Mouse (Mus musculus) T-helper 1 cell (primary cell): ENCODE results near the gene Ppm1a.

Source experiments
- in situ Hi-C: fragments of 300-600 bp; cut with MboI, MseI; formaldehyde crosslinking; loops from one replicate; pipeline ENCODE4 v1.15.1; 2025; ENCODE audit warnings: high pct_unique_total_duplicates

Ppm1a gene

DNA sequence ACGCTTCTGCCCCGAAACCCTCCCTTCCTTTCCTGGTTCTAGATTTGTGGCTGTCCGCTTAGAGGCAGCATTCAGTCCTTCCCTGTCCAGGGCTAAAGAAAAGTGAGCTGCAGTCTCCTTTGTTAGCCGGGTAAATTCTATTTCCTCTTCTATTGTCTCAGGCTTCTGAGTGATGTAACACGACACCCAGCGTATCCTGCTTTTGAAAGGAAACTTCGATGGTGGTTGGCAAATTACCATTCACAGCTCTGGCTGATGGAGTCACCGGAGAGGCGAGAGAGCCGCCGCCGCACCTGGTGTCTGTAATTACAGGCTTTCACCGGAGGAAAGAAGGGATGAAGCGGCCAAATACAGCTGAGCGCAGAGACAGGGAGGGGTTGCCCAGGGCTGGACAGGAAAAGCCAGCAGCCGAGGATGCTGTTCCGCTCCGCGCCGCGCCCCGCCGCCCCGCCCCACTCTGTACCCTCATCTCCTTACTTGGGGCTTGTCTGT is 63.7 kb downstream of the Ppm1a start:
- in situ Hi-C loops: no loop called here

- in situ Hi-C loops: no loop called here
Observed at GRCm38 (mm10) chr12:72821589-72821988, 64.3 kb downstream of the Ppm1a start.

DNA sequence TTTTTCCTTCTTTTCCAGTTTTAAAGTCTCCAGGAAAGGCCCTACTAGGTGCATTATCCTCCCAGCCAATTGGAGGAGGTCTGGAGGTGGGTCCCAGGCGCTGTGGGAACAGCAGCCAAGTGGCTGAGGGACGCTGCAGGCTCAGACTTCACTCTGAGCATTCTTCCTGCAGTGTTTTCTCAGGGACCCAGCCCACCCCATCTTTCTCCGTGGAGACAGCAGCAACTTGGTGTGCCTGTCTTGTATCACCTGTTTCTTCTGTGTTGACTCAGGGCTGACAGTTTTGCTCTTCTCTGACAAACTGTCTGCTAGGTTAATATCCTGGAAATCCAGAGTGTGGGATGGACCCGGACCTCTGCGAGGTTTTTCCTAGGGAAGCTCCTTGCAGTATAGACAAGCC is 68.4 kb downstream of the Ppm1a start:
- in situ Hi-C loops: no loop called here

GRCm38 (mm10) chr12:72828846-72829556 is 71.7 kb downstream of the Ppm1a start:
- in situ Hi-C loops: no loop called here

DNA sequence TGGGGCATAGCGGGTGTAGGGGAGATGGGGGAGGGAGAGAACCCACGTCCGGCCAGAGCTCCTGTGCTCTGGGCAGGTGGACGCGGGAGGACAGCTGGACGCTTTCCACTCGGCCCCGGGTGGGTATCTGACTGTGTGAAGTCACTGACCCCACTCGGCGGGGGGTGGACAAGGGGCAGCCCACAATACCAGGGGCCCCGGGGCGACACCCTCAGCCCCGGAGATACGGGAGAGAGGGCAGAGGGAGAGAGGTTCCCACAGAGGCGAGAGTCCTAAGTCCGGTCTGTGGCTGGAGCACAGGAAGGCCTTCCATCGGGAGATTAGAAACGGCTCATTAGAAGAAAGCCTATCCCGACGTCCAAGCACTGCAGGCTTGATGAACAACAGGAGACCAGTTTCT is 72.5 kb downstream of the Ppm1a start:
- in situ Hi-C loops: loop anchor here (10.0 kb wide), 1 partner anchor 675 kb away; no protein-coding TSS in a partner anchor

GRCm38 (mm10) chr12:72830317-72830716 is 73.1 kb downstream of the Ppm1a start:
- in situ Hi-C loops: loop anchor here (10.0 kb wide), 1 partner anchor 674 kb away; no protein-coding TSS in a partner anchor

GRCm38 (mm10) chr12:72831711-72832432 is 74.6 kb downstream of the Ppm1a start:
- in situ Hi-C loops: loop anchor here (10.0 kb wide), 1 partner anchor 673 kb away; no protein-coding TSS in a partner anchor

GRCm38 (mm10) chr12:72834773-72835517 is 77.7 kb downstream of the Ppm1a start:
- in situ Hi-C loops: loop anchor here (10.0 kb wide), 1 partner anchor 670 kb away; no protein-coding TSS in a partner anchor

- in situ Hi-C loops: loop anchor here (10.0 kb wide), 1 partner anchor 669 kb away; no protein-coding TSS in a partner anchor
Observed at GRCm38 (mm10) chr12:72835518-72836015, 78.3 kb downstream of the Ppm1a start.

DNA sequence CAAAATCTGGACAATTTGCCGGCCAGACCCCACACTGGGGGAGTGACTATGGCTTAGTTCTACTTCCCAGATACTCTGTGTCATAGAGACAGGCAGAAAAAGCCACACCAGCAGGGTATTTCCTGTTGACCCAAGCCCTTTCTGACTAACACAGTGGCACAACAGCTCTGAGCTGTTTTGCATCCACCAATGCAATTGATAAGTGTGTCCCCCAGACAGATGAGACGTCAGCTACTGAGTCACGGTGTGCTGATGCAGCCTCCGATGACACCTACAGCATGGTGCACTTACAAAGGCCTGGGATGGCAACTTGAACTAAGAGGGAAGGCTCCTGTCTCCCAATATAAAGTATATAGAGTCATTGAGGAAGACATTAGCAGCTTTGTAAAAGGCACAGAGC is 80.0 kb downstream of the Ppm1a start:
- in situ Hi-C loops: loop anchor here (10.0 kb wide), 1 partner anchor 667 kb away; no protein-coding TSS in a partner anchor

GRCm38 (mm10) chr12:72841500-72841899 is 84.2 kb downstream of the Ppm1a start:
- in situ Hi-C loops: loop anchor here (5.0 kb wide), 1 partner anchor 116 kb away; no protein-coding TSS in a partner anchor

- in situ Hi-C loops: loop anchor here (5.0 kb wide), 1 partner anchor 114 kb away; no protein-coding TSS in a partner anchor
Observed at GRCm38 (mm10) chr12:72843135-72843534, 85.9 kb downstream of the Ppm1a start.

GRCm38 (mm10) chr12:72843555-72843954 is 86.3 kb downstream of the Ppm1a start:
- in situ Hi-C loops: loop anchor here (5.0 kb wide), 1 partner anchor 114 kb away; no protein-coding TSS in a partner anchor

DNA sequence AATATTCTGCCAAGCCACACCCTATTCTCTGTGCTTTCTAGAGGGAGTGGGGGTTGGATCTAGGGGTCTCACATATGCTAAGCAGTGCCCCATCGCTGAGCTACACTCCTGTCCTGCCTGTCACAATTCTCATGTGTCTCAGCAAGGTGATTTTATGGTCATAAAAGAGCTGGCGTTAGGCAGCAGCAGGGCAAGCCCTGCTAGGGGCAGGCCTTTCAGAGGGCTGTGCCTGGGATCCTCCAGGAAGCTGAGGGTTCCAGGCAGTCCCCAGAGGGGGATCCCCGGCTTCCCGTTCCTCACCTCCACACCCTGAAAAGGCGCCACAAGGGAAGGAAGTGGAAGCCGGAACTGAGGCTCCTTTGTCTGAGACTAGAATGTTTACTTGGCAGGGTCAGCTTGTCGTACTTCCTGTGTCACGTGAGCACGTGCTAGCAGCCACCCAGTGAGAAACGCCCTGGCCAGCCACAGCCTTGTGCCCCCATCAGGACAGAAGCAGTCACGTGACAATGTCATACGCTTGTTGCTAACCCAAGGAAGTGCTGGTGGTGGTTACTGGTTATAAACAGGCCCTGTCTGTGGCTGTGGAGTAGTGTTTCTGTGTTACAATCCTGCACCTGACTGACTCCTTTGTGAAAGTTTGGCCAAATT is 86.8 kb downstream of the Ppm1a start:
- in situ Hi-C loops: loop anchor here (5.0 kb wide), 1 partner anchor 113 kb away; no protein-coding TSS in a partner anchor

- in situ Hi-C loops: no loop called here
Observed at GRCm38 (mm10) chr12:72845946-72846345, 88.7 kb downstream of the Ppm1a start.

GRCm38 (mm10) chr12:72847725-72848124 is 90.5 kb downstream of the Ppm1a start:
- in situ Hi-C loops: no loop called here
